Mouse (Mus musculus) CH12.LX (cell line): ENCODE measurements around the gene Gm20518. TPM values are rescaled to one million over a fixed set of nuclear protein-coding genes. Genes with fewer than 3 reads are reported as not detected.
A peak's percentile ranks its signal among the peaks of the same experiment; 100 is the strongest.

Source experiments
- DNase-seq: peaks from one replicate; pipeline ENCODE4 v3.0.0-alpha.2; 2013; ENCODE audit errors: extremely low read depth
- H3K27ac ChIP-seq: 2 replicates; pipeline ENCODE4 v1.5.1; 2012; ENCODE audit warnings: low read depth, mild to moderate bottlenecking, control low read depth, moderate library complexity; ENCODE audit not compliant: insufficient read depth
- H3K27me3 ChIP-seq: replicated peaks from 2 replicates; pipeline ENCODE3; 2012; ENCODE audit warnings: inconsistent platforms
- H3K36me3 ChIP-seq, 2 experiments: replicated peaks in 1 of 2; 2 replicates each; pipeline versions ENCODE3 to v1.6.1; 2012; ENCODE audit warnings: inconsistent platforms in 1 of 2, low read length in 1 of 2, mild to moderate bottlenecking in 1 of 2, mixed read lengths in 1 of 2, moderate library complexity in 1 of 2; ENCODE audit not compliant: control insufficient read depth in 1 of 2, insufficient read depth in 1 of 2
- H3K4me1 ChIP-seq, 2 experiments: 2 replicates each; pipeline ENCODE4 v1.6.1; 2012; ENCODE audit warnings: inconsistent platforms in 1 of 2, moderate library complexity in 1 of 2; ENCODE audit not compliant: insufficient read depth in 2 of 2, control insufficient read depth in 1 of 2
- H3K4me2 ChIP-seq: 2 replicates; pipeline ENCODE4 v1.6.1; 2012; ENCODE audit warnings: low read depth, mild to moderate bottlenecking, control low read depth; ENCODE audit not compliant: poor library complexity, insufficient read depth, severe bottlenecking
- H3K4me3 ChIP-seq, 3 experiments: fragments of 150-350 bp in 1 of 3; sonication (generic) in 1 of 3; replicated peaks in 1 of 3; 2 replicates each; pipeline versions ENCODE3 to v1.5.1; 2011 to 2012; ENCODE audit warnings: low read depth in 2 of 3, low read length in 2 of 3, mild to moderate bottlenecking in 2 of 3, moderate library complexity in 2 of 3, control low read depth in 1 of 3, improper control_type of control experiment in 1 of 3, inconsistent platforms in 1 of 3, mixed read lengths in 1 of 3; ENCODE audit not compliant: poor library complexity in 1 of 3
- H3K79me2 ChIP-seq: replicated peaks from 2 replicates; pipeline ENCODE4 v1.6.1; 2012; ENCODE audit warnings: mild to moderate bottlenecking, moderate library complexity; ENCODE audit not compliant: control insufficient read depth, poor library complexity, insufficient read depth, severe bottlenecking; ENCODE audit errors: extremely low read depth
- H3K9ac ChIP-seq: 2 replicates; pipeline ENCODE4 v1.6.1; 2012; ENCODE audit warnings: low read depth, mild to moderate bottlenecking, control low read depth, moderate library complexity; ENCODE audit not compliant: insufficient read depth
- H3K9me3 ChIP-seq: replicated peaks from 2 replicates; pipeline ENCODE3; 2012; ENCODE audit warnings: low read length, inconsistent platforms, mixed read lengths
- BHLHE40 ChIP-seq: IDR thresholded peaks from 2 replicates; pipeline ENCODE4 v1.6.1; 2011; ENCODE audit warnings: mild to moderate bottlenecking, low read depth, low read length, improper control_type of control experiment
- CTCF ChIP-seq, 2 experiments: IDR thresholded peaks in 1 of 2; conservative IDR thresholded peaks in 1 of 2; 2 replicates each; pipeline ENCODE4 v1.5.1; 2011 to 2012; ENCODE audit warnings: low read depth in 2 of 2, low read length in 2 of 2, improper control_type of control experiment in 1 of 2, inconsistent platforms in 1 of 2, mild to moderate bottlenecking in 1 of 2, moderate library complexity in 1 of 2
- ELF1 ChIP-seq: IDR thresholded peaks from 2 replicates; pipeline ENCODE4 v1.6.1; 2014; ENCODE audit warnings: low read depth, mild to moderate bottlenecking, inconsistent platforms, low read length, improper control_type of control experiment
- EP300 ChIP-seq: IDR thresholded peaks from 2 replicates; pipeline ENCODE4 v1.6.1; 2011; ENCODE audit warnings: low read length, improper control_type of control experiment
- ETS1 ChIP-seq: conservative IDR thresholded peaks from 2 replicates; pipeline ENCODE4 v1.6.1; 2012; ENCODE audit warnings: low read depth, mild to moderate bottlenecking, inconsistent platforms, low read length, improper control_type of control experiment, moderate library complexity
- GABPA ChIP-seq: IDR thresholded peaks from 2 replicates; pipeline ENCODE4 v1.6.1; 2012; ENCODE audit warnings: low read depth, low read length, improper control_type of control experiment, inconsistent platforms; ENCODE audit not compliant: insufficient replicate concordance
- HCFC1 ChIP-seq: IDR thresholded peaks from 2 replicates; pipeline ENCODE4 v1.6.1; 2012; ENCODE audit warnings: low read depth, mild to moderate bottlenecking, inconsistent platforms, low read length, improper control_type of control experiment
- IRF4 ChIP-seq: IDR thresholded peaks from 2 replicates; pipeline ENCODE4 v1.6.1; 2014; ENCODE audit warnings: low read depth, mild to moderate bottlenecking, inconsistent platforms, low read length, improper control_type of control experiment
- KAT2A ChIP-seq: IDR thresholded peaks from 2 replicates; pipeline ENCODE4 v1.6.1; 2012; ENCODE audit warnings: low read length, improper control_type of control experiment, inconsistent platforms; ENCODE audit not compliant: insufficient replicate concordance
- MAX ChIP-seq: IDR thresholded peaks from 2 replicates; pipeline ENCODE4 v1.6.1; 2011; ENCODE audit warnings: low read length, improper control_type of control experiment
- MEF2A ChIP-seq: IDR thresholded peaks from 2 replicates; pipeline ENCODE4 v1.6.1; 2014; ENCODE audit warnings: low read depth, mild to moderate bottlenecking, inconsistent platforms, low read length, improper control_type of control experiment, borderline replicate concordance
- MXI1 ChIP-seq: IDR thresholded peaks from 2 replicates; pipeline ENCODE4 v1.6.1; 2011; ENCODE audit warnings: mild to moderate bottlenecking, low read depth, low read length, improper control_type of control experiment
- MYC ChIP-seq: IDR thresholded peaks from 2 replicates; pipeline ENCODE4 v1.6.1; 2011; ENCODE audit warnings: low read depth, mild to moderate bottlenecking, improper control_type of control experiment, low read length
- NELFE ChIP-seq: IDR thresholded peaks from 2 replicates; pipeline ENCODE4 v1.6.1; 2011; ENCODE audit warnings: low read depth, low read length, improper control_type of control experiment
- NRF1 ChIP-seq: IDR thresholded peaks from 2 replicates; pipeline ENCODE4 v1.6.1; 2014; ENCODE audit warnings: low read depth, mild to moderate bottlenecking, inconsistent platforms, low read length, improper control_type of control experiment, moderate library complexity
- PAX5 ChIP-seq: IDR thresholded peaks from 2 replicates; pipeline ENCODE4 v1.6.1; 2012; ENCODE audit warnings: low read length, inconsistent platforms, mixed read lengths
- POLR2A ChIP-seq: IDR thresholded peaks from 2 replicates; pipeline ENCODE4 v1.6.1; 2011; ENCODE audit warnings: low read depth, mild to moderate bottlenecking, improper control_type of control experiment, low read length
- POLR2AphosphoS2 ChIP-seq: IDR thresholded peaks from 2 replicates; pipeline ENCODE4 v1.6.1; 2011; ENCODE audit warnings: low read depth, low read length, improper control_type of control experiment
- SIN3A ChIP-seq: IDR thresholded peaks from 2 replicates; pipeline ENCODE4 v1.6.1; 2012; ENCODE audit warnings: low read length, improper control_type of control experiment, inconsistent platforms
- TBP ChIP-seq: conservative IDR thresholded peaks from 2 replicates; pipeline ENCODE4 v1.6.1; 2011; ENCODE audit warnings: low read depth, low read length, improper control_type of control experiment
- TCF12 ChIP-seq: IDR thresholded peaks from 2 replicates; pipeline ENCODE4 v1.6.1; 2014; ENCODE audit warnings: low read depth, mild to moderate bottlenecking, inconsistent platforms, low read length, improper control_type of control experiment
- UBTF ChIP-seq: IDR thresholded peaks from 2 replicates; pipeline ENCODE4 v1.6.1; 2012; ENCODE audit warnings: low read depth, mild to moderate bottlenecking, inconsistent platforms, low read length, improper control_type of control experiment, moderate library complexity
- USF1 ChIP-seq: IDR thresholded peaks from 2 replicates; pipeline ENCODE4 v1.6.1; 2014; ENCODE audit warnings: low read depth, mild to moderate bottlenecking, inconsistent platforms, low read length, improper control_type of control experiment
- USF2 ChIP-seq: conservative IDR thresholded peaks from 2 replicates; pipeline ENCODE4 v1.6.1; 2011; ENCODE audit warnings: low read depth, low read length, improper control_type of control experiment
- ZC3H11A ChIP-seq: IDR thresholded peaks from 2 replicates; pipeline ENCODE4 v1.6.1; 2012; ENCODE audit warnings: low read depth, mild to moderate bottlenecking, inconsistent platforms, low read length, improper control_type of control experiment
- ZKSCAN1 ChIP-seq: IDR thresholded peaks from 2 replicates; pipeline ENCODE4 v1.6.1; 2012; ENCODE audit warnings: low read depth, inconsistent platforms, low read length, improper control_type of control experiment, borderline replicate concordance
- dilution Hi-C: fragments of 300-500 bp; cut with MboI; formaldehyde crosslinking; loops from 2 replicates; pipeline ENCODE4 v1.14.3; 2020; ENCODE audit warnings: low sequenced_read_pairs; ENCODE audit not compliant: extremely low pct_unique_long_range_greater_than_20kb, extremely low pct_ligation_motif_present
- in situ Hi-C: fragments of 300-500 bp; cut with MboI; formaldehyde crosslinking; loops from 3 replicates; pipeline ENCODE4 v1.14.3; 2019; ENCODE audit warnings: low sequenced_read_pairs, low pct_ligation_motif_present, low pct_unique_long_range_greater_than_20kb, mixed read lengths
- polyA plus RNA-seq: library from polyadenylated mRNA; unstranded; fragments of >175 nt; gene quantifications from 2 replicates; pipeline ENCODE4 v1.2.1, GENCODE M21; 2012; ENCODE audit warnings: low read depth; ENCODE audit not compliant: insufficient read length
- total RNA-seq, 2 experiments: library from RNA; depleted of rRNA; stranded (reverse); fragments of 300-350 nt in 1 of 2; fragments of >200 nt in 1 of 2; gene quantifications; 2 replicates each; pipeline ENCODE4 v1.2.3; 2012 to 2014

Gene Gm20518
- total and polyA plus RNA-seq, 3 experiments: 0.16 to 0.91 (median 0.21) TPM

GRCm38 (mm10) chr16:17921325-17922162 lies 30.1 kb upstream of the Gm20518 start:
- peaks cover 19 to 34% of the 10 kb centered on the region in 2 experiments for H3K36me3 ChIP-seq
- peak overlapping the region; percentile 92 for H3K9ac ChIP-seq
- in situ Hi-C loops: no loop called here
- H3K79me2 ChIP-seq: peaks cover 5% of the 10 kb centered on the region; the same call in 1 of the 2 replicates
- peak; percentile 99 for DNase-seq
- peak overlapping the region; percentile 81 for H3K4me2 ChIP-seq
- H3K4me3 ChIP-seq: peak overlapping the region; percentile 62 to 100 (median 81)
- H3K4me1 ChIP-seq: peaks cover 9 to 34% of the 10 kb centered on the region in 2 experiments; a peak in 3 of 4 replicates
- dilution Hi-C loops: no loop called here
- peaks cover 4% of the 10 kb centered on the region for H3K9me3 ChIP-seq
- TF ChIP-seq CTCF (conservative IDR thresholded peaks at IDR 0.05 in 1 of 2, IDR thresholded peaks at IDR 0.05 in 1 of 2; ENCODE audit: low read depth in 2 of 2, low read length in 2 of 2): peak; percentile 26 to 56; a peak in 2 of 4 replicates
- TF ChIP-seq USF2: peak; percentile 54
- peak; percentile 93 for TF ChIP-seq NRF1
- TF ChIP-seq USF1: peak; percentile 73
- TF ChIP-seq EP300: no peak
- TF ChIP-seq MXI1: peak; percentile 90
- no peak for TF ChIP-seq POLR2AphosphoS2
- peak; percentile 96 for TF ChIP-seq POLR2A
- TF ChIP-seq KAT2A: peak; percentile 70; the same call in 1 of the 2 replicates
- peak; percentile 39; the same call in 1 of the 2 replicates for TF ChIP-seq ETS1
- no peak for TF ChIP-seq ZKSCAN1
- TF ChIP-seq BHLHE40: peak; percentile 65; the same call in 1 of the 2 replicates
- TF ChIP-seq GABPA: peak; percentile 89
- peak; percentile 95 for TF ChIP-seq TBP
- peak; percentile 49; the same call in 1 of the 2 replicates for TF ChIP-seq MEF2A
- peak; percentile 81 for TF ChIP-seq MYC
- peak; percentile 87; the same call in 1 of the 2 replicates for TF ChIP-seq NELFE
- peak; percentile 56; the same call in 1 of the 2 replicates for TF ChIP-seq IRF4
- TF ChIP-seq UBTF: 0 out of 2 replicates have a peak, but pooled peaks have one; percentile 67
- TF ChIP-seq SIN3A: peak; percentile 92
- TF ChIP-seq ZC3H11A: no peak
- TF ChIP-seq MAX: peak; percentile 82
- TF ChIP-seq ELF1: peak; percentile 55
- TF ChIP-seq TCF12: peak; percentile 84
- TF ChIP-seq HCFC1: peak; percentile 90
- TF ChIP-seq PAX5: no peak
- TF ChIP-seq, all 38 proteins: peak for 21
- Histone ChIP-seq H3K27ac (peak overlapping the region; percentile 46), H3K27me3 (peaks cover 21% of the 10 kb centered on the region)
